Mouse (Mus musculus) CH12.LX (cell line): ENCODE data around the gene Hist1h2bh.
"Not testable (repeated sequence)": the region's sequence is repeated elsewhere in the genome, so short reads cannot be mapped to it uniquely, and the experiment has no call there.

Experiments
- CTCF ChIP-seq, 2 experiments: IDR thresholded peaks in 1 of 2; conservative IDR thresholded peaks in 1 of 2; 2 replicates each; pipeline ENCODE4 v1.5.1; 2011 to 2012; ENCODE audit warnings: low read depth in 2 of 2, low read length in 2 of 2, improper control_type of control experiment in 1 of 2, inconsistent platforms in 1 of 2, mild to moderate bottlenecking in 1 of 2, moderate library complexity in 1 of 2
- EP300 ChIP-seq: IDR thresholded peaks from 2 replicates; pipeline ENCODE4 v1.6.1; 2011; ENCODE audit warnings: low read length, improper control_type of control experiment
- GABPA ChIP-seq: IDR thresholded peaks from 2 replicates; pipeline ENCODE4 v1.6.1; 2012; ENCODE audit warnings: low read depth, low read length, improper control_type of control experiment, inconsistent platforms; ENCODE audit not compliant: insufficient replicate concordance
- HCFC1 ChIP-seq: IDR thresholded peaks from 2 replicates; pipeline ENCODE4 v1.6.1; 2012; ENCODE audit warnings: low read depth, mild to moderate bottlenecking, inconsistent platforms, low read length, improper control_type of control experiment
- MAFK ChIP-seq: IDR thresholded peaks from 2 replicates; pipeline ENCODE4 v1.6.1; 2011; ENCODE audit warnings: low read length, improper control_type of control experiment; ENCODE audit not compliant: insufficient replicate concordance
- MAX ChIP-seq: IDR thresholded peaks from 2 replicates; pipeline ENCODE4 v1.6.1; 2011; ENCODE audit warnings: low read length, improper control_type of control experiment
- MXI1 ChIP-seq: IDR thresholded peaks from 2 replicates; pipeline ENCODE4 v1.6.1; 2011; ENCODE audit warnings: mild to moderate bottlenecking, low read depth, low read length, improper control_type of control experiment
- NELFE ChIP-seq: IDR thresholded peaks from 2 replicates; pipeline ENCODE4 v1.6.1; 2011; ENCODE audit warnings: low read depth, low read length, improper control_type of control experiment
- POLR2A ChIP-seq: IDR thresholded peaks from 2 replicates; pipeline ENCODE4 v1.6.1; 2011; ENCODE audit warnings: low read depth, mild to moderate bottlenecking, improper control_type of control experiment, low read length
- SIN3A ChIP-seq: IDR thresholded peaks from 2 replicates; pipeline ENCODE4 v1.6.1; 2012; ENCODE audit warnings: low read length, improper control_type of control experiment, inconsistent platforms
- UBTF ChIP-seq: IDR thresholded peaks from 2 replicates; pipeline ENCODE4 v1.6.1; 2012; ENCODE audit warnings: low read depth, mild to moderate bottlenecking, inconsistent platforms, low read length, improper control_type of control experiment, moderate library complexity
- USF2 ChIP-seq: conservative IDR thresholded peaks from 2 replicates; pipeline ENCODE4 v1.6.1; 2011; ENCODE audit warnings: low read depth, low read length, improper control_type of control experiment
- ZC3H11A ChIP-seq: IDR thresholded peaks from 2 replicates; pipeline ENCODE4 v1.6.1; 2012; ENCODE audit warnings: low read depth, mild to moderate bottlenecking, inconsistent platforms, low read length, improper control_type of control experiment
- ZKSCAN1 ChIP-seq: IDR thresholded peaks from 2 replicates; pipeline ENCODE4 v1.6.1; 2012; ENCODE audit warnings: low read depth, inconsistent platforms, low read length, improper control_type of control experiment, borderline replicate concordance

GRCm38 (mm10) chr13:23571504-23572217 lies 28.5 kb upstream of the Hist1h2bh start:
- not testable (repeated sequence) for TF ChIP-seq EP300; USF2; CTCF (conservative IDR thresholded peaks at IDR 0.05 in 1 of 2, IDR thresholded peaks at IDR 0.05 in 1 of 2; ENCODE audit: low read depth in 2 of 2, low read length in 2 of 2); ZC3H11A; ZKSCAN1; GABPA
- peak; percentile 92 for TF ChIP-seq POLR2A
- peak; percentile 51; the same call in 1 of the 2 replicates for TF ChIP-seq MXI1
- TF ChIP-seq UBTF: peak; percentile 99
- TF ChIP-seq MAX: peak; percentile 43; the same call in 1 of the 2 replicates
- TF ChIP-seq SIN3A: peak; percentile 66
- peak; percentile 52 for TF ChIP-seq HCFC1
- TF ChIP-seq MAFK: peak; percentile 20; the same call in 1 of the 2 replicates
- TF ChIP-seq NELFE: peak; percentile 95
